Mouse (Mus musculus) neural tube, embryonic 11.5 days (tissue): ENCODE results near the gene Fndc7. TPM values are rescaled to one million over a fixed set of nuclear protein-coding genes. Genes with fewer than 3 reads are reported as not detected.

Experiments
- ATAC-seq: fragments of 200-750 bp; cut with Nextera tagmentation; 2 replicates; pipeline ENCODE4 v1.8.0; 2017; ENCODE audit warnings: moderate number of reproducible peaks, mild to moderate bottlenecking, moderate TSS enrichment, moderate library complexity; ENCODE audit not compliant: insufficient read depth, low FRiP score, low TSS enrichment
- DNase-seq: peaks from one replicate; pipeline ENCODE4 v3.0.0-alpha.2; 2015; ENCODE audit warnings: low spot score
- H3K27ac ChIP-seq: fragments of 300-500 bp; sonication (generic); 2 replicates; pipeline ENCODE4 v1.5.1; 2014; ENCODE audit warnings: low read depth, mild to moderate bottlenecking, low read length
- H3K27me3 ChIP-seq: fragments of 300-500 bp; sonication (generic); 2 replicates; pipeline ENCODE4 v1.6.1; 2014; ENCODE audit warnings: mild to moderate bottlenecking, low read length, mixed read lengths; ENCODE audit not compliant: control insufficient read depth, insufficient read depth
- H3K36me3 ChIP-seq: fragments of 300-500 bp; sonication (generic); 2 replicates; pipeline ENCODE4 v1.6.1; 2014; ENCODE audit warnings: mild to moderate bottlenecking, low read length, moderate library complexity, mixed read lengths; ENCODE audit not compliant: control insufficient read depth, insufficient read depth
- H3K4me1 ChIP-seq: fragments of 300-500 bp; sonication (generic); 2 replicates; pipeline ENCODE4 v1.6.1; 2014; ENCODE audit warnings: low read length, mixed read lengths; ENCODE audit not compliant: control insufficient read depth, insufficient read depth
- H3K4me2 ChIP-seq: fragments of 300-500 bp; sonication (generic); 2 replicates; pipeline ENCODE4 v1.6.1; 2014; ENCODE audit warnings: low read depth, mild to moderate bottlenecking, moderate library complexity
- H3K4me3 ChIP-seq: fragments of 300-500 bp; sonication (generic); 2 replicates; pipeline ENCODE4 v1.5.1; 2014; ENCODE audit warnings: low read depth, low read length
- H3K9ac ChIP-seq: fragments of 300-500 bp; sonication (generic); 2 replicates; pipeline ENCODE4 v1.6.1; 2014; ENCODE audit warnings: mild to moderate bottlenecking, low read length
- H3K9me3 ChIP-seq: fragments of 300-500 bp; sonication (generic); 2 replicates; pipeline ENCODE4 v1.6.1; 2016; ENCODE audit warnings: low read length; ENCODE audit not compliant: control insufficient read depth
- WGBS: fragments of 180-500 bp; shearing (Covaris S2); extraction: QIAGEN DNeasy Blood & Tissue Kit; methylation state at CpG from one replicate; pipeline ENCODE4 v1.1.7; 2014; 5-methylcytosine and 5-hydroxymethylcytosine counted together
- polyA plus RNA-seq: library from polyadenylated mRNA; unstranded; fragments of >200 nt; fragmentation: Nextera tagmentation; extraction: Ambion mirVana; gene quantifications from 2 replicates; pipeline ENCODE4 v1.2.1, GENCODE M21; 2014

Fndc7 gene
- polyA plus RNA-seq, 1 experiment from 2014 or later = not detected

DNA sequence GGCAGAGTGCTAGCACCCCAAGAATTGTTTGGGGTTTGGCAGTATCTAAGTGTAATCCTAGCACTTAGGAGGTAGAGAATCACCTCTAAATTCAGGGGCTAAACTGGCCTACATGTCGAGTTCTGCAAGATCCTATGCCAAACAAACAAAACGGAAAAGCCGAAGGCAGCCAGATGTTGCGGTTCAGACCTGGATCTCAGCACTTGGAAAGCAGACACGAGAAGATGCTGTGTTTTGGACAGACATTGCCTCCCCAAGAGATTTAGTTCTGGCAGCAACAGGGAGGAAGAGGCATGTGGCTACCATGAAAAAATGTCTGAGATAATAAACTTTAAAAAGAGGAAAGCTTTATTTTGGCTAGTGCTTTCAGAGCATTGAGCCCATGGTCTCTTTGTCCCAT is 10.9 kb upstream of the Fndc7 start:
- H3K4me1 ChIP-seq = no peaks in the 10 kb centered on the region
- H3K9me3 ChIP-seq = no peaks in the 10 kb centered on the region
- no peak overlapping the region for H3K27ac ChIP-seq
- H3K4me2 ChIP-seq = no peak overlapping the region
- WGBS = 82% methylated on average over 5 of the region's 5 CpGs
- H3K27me3 ChIP-seq = no peaks in the 10 kb centered on the region
- no peak overlapping the region for H3K9ac ChIP-seq
- ATAC-seq (no peak), DNase-seq (no peak)
- peaks cover 13% of the 10 kb centered on the region for H3K36me3 ChIP-seq
- H3K4me3 ChIP-seq = no peak overlapping the region

DNA sequence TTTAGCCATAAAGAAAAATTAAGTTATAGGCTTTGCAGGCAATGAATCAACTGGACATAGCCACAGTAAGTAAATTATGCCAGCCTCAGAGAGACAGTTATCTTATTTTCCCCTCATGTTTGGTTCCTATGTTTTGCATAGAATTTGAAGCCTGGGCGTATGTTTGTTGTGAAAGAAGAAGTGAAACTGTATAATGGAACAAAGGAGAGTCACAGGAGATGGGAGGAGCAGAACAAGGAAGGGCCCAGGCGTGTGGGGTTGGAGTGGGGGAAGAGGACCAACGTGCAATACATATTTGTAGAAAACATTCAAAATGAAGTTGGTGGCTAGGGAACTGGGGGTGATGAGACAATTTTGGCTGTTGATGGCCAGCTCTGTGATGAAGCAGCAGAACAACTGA is 10.3 kb upstream of the Fndc7 start:
- Histone ChIP-seq H3K4me3 (no peak overlapping the region), H3K36me3 (peaks cover 13% of the 10 kb centered on the region), H3K4me2 (no peak overlapping the region), H3K9ac (no peak overlapping the region), H3K27ac (no peak overlapping the region), H3K4me1 (no peaks in the 10 kb centered on the region), H3K27me3 (no peaks in the 10 kb centered on the region), H3K9me3 (no peaks in the 10 kb centered on the region)
- WGBS = 85% methylated on average over 3 of the region's 3 CpGs
- ATAC-seq (no peak), DNase-seq (no peak)

DNA sequence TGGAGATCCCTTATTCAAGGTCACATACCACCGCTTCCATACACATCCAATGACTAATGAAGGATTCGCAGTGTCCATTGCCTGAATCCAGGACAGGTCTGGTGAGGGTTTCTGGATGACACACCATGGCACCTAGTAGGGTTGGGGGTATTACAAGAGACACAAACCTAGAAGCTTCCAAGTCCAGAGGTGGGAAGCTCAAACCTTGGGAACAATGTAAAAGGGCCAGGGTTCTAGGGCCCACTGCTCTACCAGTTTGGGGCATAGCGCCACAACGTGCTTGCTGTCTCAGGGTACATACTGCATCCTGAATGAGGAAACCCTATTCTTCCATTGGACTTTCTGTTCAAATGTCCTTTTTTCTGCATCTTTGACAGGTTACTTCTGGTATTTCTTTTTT is 8.8 kb upstream of the Fndc7 start:
- ATAC-seq = no peak
- H3K9me3 ChIP-seq = no peaks in the 10 kb centered on the region
- H3K36me3 ChIP-seq = peaks cover 2% of the 10 kb centered on the region; the same call in 1 of the 2 replicates
- H3K4me3 ChIP-seq = no peak overlapping the region
- H3K9ac ChIP-seq = no peak overlapping the region
- no peaks in the 10 kb centered on the region for H3K4me1 ChIP-seq
- no peak overlapping the region for H3K4me2 ChIP-seq
- H3K27me3 ChIP-seq = no peaks in the 10 kb centered on the region
- H3K27ac ChIP-seq = no peak overlapping the region
- no peak for DNase-seq
- WGBS = 93% methylated on average over 4 of the region's 4 CpGs

DNA sequence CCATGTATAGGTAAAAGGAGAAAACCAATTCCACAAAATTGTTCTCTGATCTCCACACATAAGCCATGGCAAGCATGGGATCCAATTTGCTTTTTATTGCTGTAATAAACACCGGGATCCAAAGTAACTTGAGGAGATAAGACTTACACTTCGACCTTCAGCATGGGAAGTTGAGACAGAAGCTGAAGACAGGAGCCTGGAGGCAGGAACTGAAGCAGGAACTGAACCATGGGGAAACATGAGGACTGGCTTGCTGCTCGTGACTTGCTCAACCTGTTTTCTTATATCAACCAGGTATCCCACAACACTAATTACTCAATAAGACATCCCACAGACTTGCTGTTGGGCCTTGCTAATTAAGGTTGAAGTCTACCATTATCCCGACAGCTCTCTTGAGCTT is 3.1 kb upstream of the Fndc7 start:
- Histone ChIP-seq H3K4me2 (no peak overlapping the region), H3K36me3 (no peaks in the 10 kb centered on the region), H3K27me3 (no peaks in the 10 kb centered on the region), H3K27ac (no peak overlapping the region), H3K4me1 (no peaks in the 10 kb centered on the region), H3K9ac (no peak overlapping the region), H3K4me3 (no peak overlapping the region), H3K9me3 (no peaks in the 10 kb centered on the region)
- DNase-seq (no peak), ATAC-seq (no peak)
- WGBS = 71% methylated on average over 4 of the region's 4 CpGs

DNA sequence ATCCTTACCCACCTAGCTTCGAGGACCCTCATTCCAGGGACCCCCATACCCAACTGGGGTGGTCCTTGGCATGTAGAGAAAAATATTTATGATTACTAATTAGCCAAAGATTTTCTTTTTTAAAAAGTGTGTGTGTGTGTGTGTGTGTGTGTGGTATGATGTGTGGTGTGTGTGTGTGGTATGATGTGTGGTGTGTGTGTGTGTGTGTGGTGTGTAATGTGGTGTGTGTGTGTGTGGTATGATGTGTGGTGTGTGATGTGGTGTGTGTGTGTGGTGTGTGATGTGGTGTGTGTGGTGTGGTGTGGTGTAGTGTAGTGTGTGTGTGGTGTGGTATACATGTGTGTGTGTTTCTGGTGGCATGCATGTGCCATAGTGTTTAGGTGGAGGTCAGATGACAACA is 2.3 kb upstream of the Fndc7 start:
- Histone ChIP-seq H3K9ac (no peak overlapping the region), H3K4me2 (no peak overlapping the region), H3K27me3 (no peaks in the 10 kb centered on the region), H3K4me1 (no peaks in the 10 kb centered on the region), H3K36me3 (no peaks in the 10 kb centered on the region), H3K27ac (no peak overlapping the region), H3K9me3 (no peaks in the 10 kb centered on the region), H3K4me3 (no peak overlapping the region)
- no peak for DNase-seq
- ATAC-seq = no peak
- 90% methylated on average over 1 of the region's 1 CpGs for WGBS

DNA sequence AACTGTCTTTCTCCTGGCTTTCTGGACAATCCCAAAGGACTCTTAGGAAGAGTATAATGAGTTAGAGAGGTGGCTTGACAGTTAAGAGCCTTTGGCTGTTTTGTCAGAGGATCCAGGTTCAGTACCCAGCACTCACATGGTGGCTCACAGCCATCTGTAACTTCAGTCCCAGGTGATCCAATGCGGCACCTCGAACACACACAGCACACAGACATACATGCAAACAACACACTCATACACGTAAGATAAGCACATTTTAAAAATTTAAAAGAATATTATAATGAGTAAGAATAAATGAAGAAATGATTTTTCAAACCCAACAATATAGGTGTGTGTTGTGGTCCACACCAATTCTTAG is 2.2 kb downstream of the Fndc7 start:
- Histone ChIP-seq H3K4me3 (no peak overlapping the region), H3K9ac (no peak overlapping the region), H3K27me3 (no peaks in the 10 kb centered on the region), H3K4me2 (no peak overlapping the region), H3K27ac (no peak overlapping the region), H3K9me3 (no peaks in the 10 kb centered on the region), H3K36me3 (no peaks in the 10 kb centered on the region), H3K4me1 (peaks cover 6% of the 10 kb centered on the region; the same call in 1 of the 2 replicates)
- ATAC-seq = no peak
- DNase-seq = no peak
- WGBS = 92% methylated on average over 3 of the region's 3 CpGs

DNA sequence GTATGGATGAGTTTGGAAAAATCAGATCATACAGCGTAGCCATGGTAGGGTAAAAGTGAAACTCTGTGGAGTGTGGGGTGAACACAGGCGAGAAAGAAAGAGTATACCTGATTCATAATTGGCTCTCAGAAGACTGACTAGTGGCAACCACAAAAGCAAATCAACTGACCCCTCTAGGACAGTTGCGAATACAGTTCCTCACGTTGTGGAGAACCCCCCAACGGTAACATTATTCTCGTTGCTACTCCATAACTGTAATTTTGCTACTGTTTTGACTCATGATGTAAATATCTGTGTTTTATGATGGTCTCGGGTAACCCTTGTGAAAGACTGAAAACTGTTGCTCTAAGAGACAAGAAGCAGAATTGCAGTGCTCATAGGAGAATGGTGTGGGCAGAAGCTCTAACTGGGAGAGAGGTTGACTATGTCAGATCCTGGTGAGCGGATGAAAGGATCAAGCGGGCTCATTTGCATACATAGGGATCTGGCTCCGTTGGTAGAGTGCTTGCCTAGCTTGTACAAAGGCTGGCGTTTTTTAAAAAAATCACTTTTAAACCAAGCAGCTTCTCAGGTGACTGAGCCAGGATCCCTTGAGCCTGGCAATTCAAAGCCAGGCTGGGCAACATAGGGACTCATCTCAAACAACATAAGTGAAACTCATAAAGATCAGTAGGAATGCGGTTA is 2.7 kb downstream of the Fndc7 start:
- Histone ChIP-seq H3K27ac (no peak overlapping the region), H3K9ac (no peak overlapping the region), H3K4me3 (no peak overlapping the region), H3K36me3 (no peaks in the 10 kb centered on the region), H3K27me3 (no peaks in the 10 kb centered on the region), H3K4me1 (peaks cover 6% of the 10 kb centered on the region; the same call in 1 of the 2 replicates), H3K4me2 (no peak overlapping the region), H3K9me3 (no peaks in the 10 kb centered on the region)
- WGBS = 72% methylated on average over 12 of the region's 12 CpGs
- DNase-seq (no peak), ATAC-seq (no peak)

DNA sequence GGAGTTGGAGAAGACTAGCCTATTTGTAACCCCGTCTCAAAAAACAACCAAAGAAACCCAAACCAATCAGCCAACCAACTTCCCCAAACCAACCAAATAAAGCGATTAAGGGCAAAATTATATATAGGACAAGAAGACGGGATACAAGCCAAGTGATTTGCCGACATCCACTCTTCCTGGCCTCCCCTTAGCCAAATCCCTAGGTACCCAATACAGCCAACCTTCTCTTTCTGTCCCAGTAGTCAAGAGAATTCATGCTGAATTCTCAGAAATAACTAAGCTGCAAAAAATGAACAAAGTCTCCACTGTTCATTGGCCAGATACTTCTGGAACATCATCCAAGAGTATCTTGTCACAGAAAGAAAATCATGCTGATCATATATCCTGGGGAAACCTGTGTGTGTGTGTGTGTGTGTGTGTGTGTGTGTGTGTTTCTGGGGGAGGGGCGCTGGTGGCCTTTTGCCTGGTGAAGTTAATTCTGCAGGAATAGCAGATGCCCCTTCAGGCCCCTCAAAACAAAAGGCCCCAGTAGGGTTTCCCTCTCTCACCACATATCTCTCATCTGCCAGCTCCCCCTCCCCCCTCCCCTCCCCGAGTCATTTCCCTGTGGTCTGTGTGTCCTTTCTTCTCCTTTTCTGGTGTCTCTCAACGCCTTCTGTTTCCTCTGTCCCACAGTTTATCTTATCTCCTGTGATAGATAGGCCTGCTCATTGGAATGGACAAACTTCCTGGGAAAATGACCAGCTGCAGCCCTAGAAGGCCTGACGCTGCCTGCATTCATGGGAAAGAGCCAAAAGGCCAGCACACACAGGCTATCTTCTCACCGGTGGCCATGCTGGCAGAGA is 3.9 kb downstream of the Fndc7 start:
- H3K4me1 ChIP-seq = peaks cover 10% of the 10 kb centered on the region
- H3K27ac ChIP-seq = peak overlapping the region; percentile 54; the same call in 1 of the 2 replicates
- WGBS = 46% methylated on average over 9 of the region's 9 CpGs
- DNase-seq (peak; percentile 64), ATAC-seq (peak; percentile 68)
- no peak overlapping the region for H3K4me3 ChIP-seq
- H3K36me3 ChIP-seq = no peaks in the 10 kb centered on the region
- H3K27me3 ChIP-seq = no peaks in the 10 kb centered on the region
- no peak overlapping the region for H3K9ac ChIP-seq
- no peak overlapping the region for H3K4me2 ChIP-seq
- no peaks in the 10 kb centered on the region for H3K9me3 ChIP-seq
